Mouse (Mus musculus) CD4-positive, CD25-positive, alpha-beta regulatory T cell, adult 9 weeks (primary cell): Measurements from ENCODE around the gene Kcnab1. TPM values are rescaled to one million over a fixed set of nuclear protein-coding genes. Genes with fewer than 3 reads are reported as not detected.

Experiments
- polyA plus RNA-seq: library from polyadenylated mRNA; unstranded; fragments of 100-300 nt; shearing (Covaris generic); gene quantifications from one replicate; pipeline ENCODE4 v1.2.1, GENCODE M21; 2017

Gene Kcnab1
- 0.38 TPM for polyA plus RNA-seq

DNA sequence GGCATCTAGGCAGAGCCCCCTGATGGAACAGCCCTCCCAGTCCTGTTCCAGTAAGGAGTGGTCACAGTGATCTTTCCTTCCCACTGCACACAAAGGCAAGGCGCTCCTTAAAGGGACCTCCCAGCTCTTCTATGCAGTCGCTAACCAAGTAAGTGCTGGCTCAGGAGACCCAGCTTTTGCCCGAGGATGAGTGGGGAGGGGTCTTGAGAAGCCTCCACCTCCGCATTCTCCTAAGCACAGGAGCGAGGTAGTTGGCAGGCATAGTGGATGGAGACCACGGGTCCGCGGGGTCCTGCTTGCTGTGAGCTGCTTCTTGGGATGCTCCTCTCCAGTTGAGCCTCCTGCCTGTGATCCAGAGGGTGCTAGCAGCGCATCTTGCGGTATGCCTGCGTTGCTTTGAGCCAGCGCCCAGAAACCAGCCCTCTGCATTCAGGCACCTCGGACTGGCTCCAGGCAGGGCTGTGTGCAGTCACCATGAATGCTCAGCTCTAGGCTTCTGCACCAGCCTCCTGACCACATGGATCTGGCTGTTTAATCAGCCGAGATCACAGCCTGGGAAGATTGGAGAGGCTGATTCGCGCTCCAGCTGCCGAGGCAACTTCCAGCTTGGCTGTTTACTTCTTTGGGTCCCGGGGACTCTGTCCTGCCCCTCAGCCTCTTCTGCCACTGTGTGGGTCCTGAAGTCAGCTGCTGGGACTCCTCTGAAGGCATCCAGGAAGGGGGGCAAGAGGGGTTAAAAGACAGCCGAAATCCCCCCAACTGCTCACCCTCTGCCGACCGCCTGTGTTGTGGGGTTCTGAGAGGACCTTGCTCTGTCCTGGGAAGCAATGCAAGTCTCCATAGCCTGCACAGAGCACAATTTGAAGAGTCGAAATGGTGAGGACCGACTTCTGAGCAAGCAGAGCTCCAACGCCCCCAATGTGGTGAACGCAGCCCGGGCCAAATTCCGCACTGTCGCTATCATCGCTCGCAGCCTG is at the start of gene Kcnab1:
Gene Kcnab1, plus strand, starts transcription at position 440 of the 977 bp plus-strand sequence.

DNA sequence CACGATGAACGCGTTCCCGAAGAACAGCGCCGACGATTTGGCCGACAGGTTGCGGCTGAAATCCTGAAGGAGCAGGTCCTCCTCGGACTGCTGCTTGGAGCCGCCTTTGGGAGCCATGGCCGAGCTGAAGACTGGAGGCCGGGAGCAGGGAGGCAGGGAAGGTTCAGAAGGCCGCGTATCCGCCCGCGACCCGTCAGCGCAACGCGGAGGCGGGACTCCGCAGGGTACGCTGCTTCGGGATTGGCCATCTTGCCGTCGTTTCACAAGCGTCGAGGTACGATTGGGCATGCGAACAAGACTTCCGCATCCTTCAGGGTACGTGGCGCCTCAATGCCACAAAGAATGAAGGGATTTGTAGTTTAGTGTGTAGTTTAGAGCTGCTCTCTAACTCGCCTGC is 283.2 kb downstream of the Kcnab1 start, which contains the start of gene Ssr3:
Gene Ssr3, minus strand, starts transcription at position 203 of the 397 bp plus-strand sequence.

